ENCODE assay signal across 8 mouse cellular contexts in the genomic region with DNA sequence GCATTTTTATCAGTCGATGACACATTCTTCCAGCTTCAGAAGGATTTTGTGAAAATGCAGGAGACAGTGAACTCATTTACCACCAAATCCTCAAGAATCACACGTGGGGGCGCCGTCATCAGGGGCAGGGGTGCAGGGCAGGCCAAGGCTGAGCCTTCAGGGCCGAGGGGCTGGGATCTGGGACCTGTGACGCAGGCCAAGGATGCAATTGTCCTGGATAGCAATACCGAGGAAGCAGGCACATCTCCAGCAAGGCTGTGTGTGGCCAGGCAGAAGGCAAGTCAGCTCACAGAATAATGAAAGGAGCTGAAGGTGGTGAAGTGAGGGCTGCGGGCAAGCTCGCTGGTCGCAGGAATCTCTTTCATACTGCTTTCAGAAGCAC.
DNase-seq lines count a peak whose midpoint lies in the region; ATAC-seq lines count a peak whose summit lies in the region.

No protein-coding gene starts in this region.

- no peak overlapping the region for H3K9ac ChIP-seq in kidney, embryonic 14.5 days (ENCODE audit: low read depth, low read length)
- H3K9ac ChIP-seq in heart, embryonic 12.5 days, result peak overlapping the region; percentile 60
- no peak overlapping the region for H3K9ac ChIP-seq in limb, embryonic 15.5 days

- ATAC-seq in kidney, embryonic 14.5 days (ENCODE audit: low FRiP score, low TSS enrichment), result peak; percentile 53; the same call in 1 of the 2 replicates
- peak; percentile 70; the same call in 1 of the 2 replicates for ATAC-seq in heart, embryonic 12.5 days (ENCODE audit: insufficient number of reproducible peaks, low FRiP score)
- no peak for ATAC-seq in limb, embryonic 15.5 days (ENCODE audit: insufficient number of reproducible peaks, low FRiP score, low TSS enrichment, low read depth)

- no peak for DNase-seq in kidney, adult 11 months
- peak; percentile 23 for DNase-seq in ES-CJ7 (ENCODE audit: low read depth, low spot score)
- DNase-seq in cerebellum, adult 8-10 months, result peak; percentile 75
- DNase-seq in right cerebral cortex, adult 18-20 months, result peak; percentile 48
- no peak for DNase-seq in spleen, adult 12 weeks (ENCODE audit: low spot score)

- H3K4me1 ChIP-seq in kidney, embryonic 14.5 days (ENCODE audit: control insufficient read depth, insufficient read depth, low read length), result peaks cover 8% of the 10 kb centered on the region
- H3K4me1 ChIP-seq in heart, embryonic 12.5 days (replicated peaks), result peaks cover 19% of the 10 kb centered on the region
- peaks cover 10% of the 10 kb centered on the region; the same call in 1 of the 2 replicates for H3K4me1 ChIP-seq in limb, embryonic 15.5 days

- no peaks in the 10 kb centered on the region for H3K9me3 ChIP-seq in kidney, embryonic 14.5 days (ENCODE audit: control insufficient read depth, low read length)
- H3K9me3 ChIP-seq in heart, embryonic 12.5 days (replicated peaks), result 0 out of 2 replicates have a peak, but pooled peaks cover 4% of the 10 kb centered on the region
- H3K9me3 ChIP-seq in limb, embryonic 15.5 days, result no peaks in the 10 kb centered on the region

- H3K27ac ChIP-seq in kidney, embryonic 14.5 days (ENCODE audit: low read depth, low read length), result no peak overlapping the region
- H3K27ac ChIP-seq in heart, embryonic 12.5 days (ENCODE audit: poor library complexity, severe bottlenecking), result no peak overlapping the region
- H3K27ac ChIP-seq in limb, embryonic 15.5 days, result no peak overlapping the region

- H3K27me3 ChIP-seq in kidney, embryonic 14.5 days (ENCODE audit: control insufficient read depth, insufficient read depth, low read length), result no peaks in the 10 kb centered on the region
- H3K27me3 ChIP-seq in heart, embryonic 12.5 days (replicated peaks), result no peaks in the 10 kb centered on the region
- H3K27me3 ChIP-seq in limb, embryonic 15.5 days, result no peaks in the 10 kb centered on the region

- no peaks in the 10 kb centered on the region for H3K36me3 ChIP-seq in kidney, embryonic 14.5 days (ENCODE audit: control insufficient read depth, insufficient read depth, low read length)
- H3K36me3 ChIP-seq in heart, embryonic 12.5 days, result no peaks in the 10 kb centered on the region
- H3K36me3 ChIP-seq in limb, embryonic 15.5 days, result no peaks in the 10 kb centered on the region

- peak overlapping the region; percentile 51 for H3K4me2 ChIP-seq in kidney, embryonic 14.5 days (replicated peaks; ENCODE audit: low read depth, low read length)
- H3K4me2 ChIP-seq in heart, embryonic 12.5 days, result peak overlapping the region; percentile 75
- H3K4me2 ChIP-seq in limb, embryonic 15.5 days, result peak overlapping the region; percentile 43

- H3K4me3 ChIP-seq in kidney, embryonic 14.5 days (ENCODE audit: low read length), result peak overlapping the region; percentile 30
- peak overlapping the region; percentile 38 for H3K4me3 ChIP-seq in heart, embryonic 12.5 days
- H3K4me3 ChIP-seq in limb, embryonic 15.5 days, result peak overlapping the region; percentile 16

- 23% methylated on average over 10 of the region's 10 CpGs for WGBS in kidney, embryonic 14.5 days
- WGBS in heart, embryonic 12.5 days, result 22% methylated on average over 10 of the region's 10 CpGs
- WGBS in limb, embryonic 15.5 days, result 16% methylated on average over 10 of the region's 10 CpGs

Comparison
In these comparisons a context has a peak if more than half of its experiments do, and no peak if none do; other contexts are left out.
1. DNase-seq: peak in ES-CJ7 (single experiment), cerebellum, adult 8-10 months (single experiment) and right cerebral cortex, adult 18-20 months (single experiment); none in kidney, adult 11 months (single experiment) and spleen, adult 12 weeks (single experiment).
2. Peak in every context shown above with its lines, with median percentiles within 50 percentile points of each other: H3K4me2 ChIP-seq and H3K4me3 ChIP-seq.